ENCODE assay signal across 8 mouse cellular contexts in the genomic region with DNA sequence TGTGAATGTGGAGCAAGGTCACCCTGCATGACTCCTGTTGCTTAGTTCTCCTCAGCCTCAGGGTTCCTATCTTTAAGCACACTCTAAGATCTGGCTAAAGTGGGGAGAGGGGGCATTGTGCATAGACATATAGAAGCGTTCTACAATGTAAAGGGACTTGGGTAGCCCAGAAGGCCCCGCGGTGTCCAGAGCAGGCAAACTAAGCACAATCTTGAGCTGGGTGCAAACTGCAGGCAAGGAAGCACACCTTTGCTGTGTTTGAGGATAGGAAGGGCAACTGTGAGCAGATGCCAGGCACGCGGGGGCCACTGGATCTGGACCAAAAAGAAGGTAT. TPM values are rescaled to one million over a fixed set of nuclear protein-coding genes. Genes with fewer than 3 reads are reported as not detected.
DNase-seq lines count a peak whose midpoint lies in the region; ATAC-seq and TF ChIP-seq lines count a peak whose summit lies in the region.

No protein-coding gene starts in this region.

- no peak for TF ChIP-seq CTCF in intestine, postnatal 0 days (IDR thresholded peaks at IDR 0.05; ENCODE audit: low read depth)
- TF ChIP-seq CTCF in olfactory bulb, adult 2 months (IDR thresholded peaks at IDR 0.05; ENCODE audit: insufficient read depth, low read depth, low read length), result no peak

- H3K4me1 ChIP-seq in lung, embryonic 15.5 days, result peaks cover 12% of the 10 kb centered on the region; the same call in 1 of the 2 replicates
- H3K4me1 ChIP-seq in intestine, postnatal 0 days (replicated peaks; ENCODE audit: control insufficient read depth, insufficient read depth, low read length), result no peaks in the 10 kb centered on the region
- peaks cover 11% of the 10 kb centered on the region for H3K4me1 ChIP-seq in olfactory bulb, adult 2 months (ENCODE audit: control insufficient read depth, insufficient read depth, low read length)

- no peak for TF ChIP-seq POLR2A in olfactory bulb, adult 2 months (IDR thresholded peaks at IDR 0.05; ENCODE audit: insufficient read depth, low read depth, low read length)

- 3% methylated on average over 5 of the region's 5 CpGs for whole genome bisulfite sequencing in lung, embryonic 15.5 days
- 6% methylated on average over 5 of the region's 5 CpGs for WGBS in intestine, postnatal 0 days
- WGBS in olfactory bulb, adult 2 months, result 6% methylated on average over 5 of the region's 5 CpGs

- H3K27me3 ChIP-seq in lung, embryonic 15.5 days, result no peaks in the 10 kb centered on the region
- H3K27me3 ChIP-seq in intestine, postnatal 0 days (replicated peaks; ENCODE audit: control insufficient read depth, insufficient read depth, low read length), result 0 out of 2 replicates have a peak, but pooled peaks cover 5% of the 10 kb centered on the region

- ATAC-seq in cerebellum, adult (ENCODE audit: insufficient number of reproducible peaks, low FRiP score, low TSS enrichment), result peak; percentile 17; the same call in 1 of the 2 replicates
- ATAC-seq in lung, embryonic 15.5 days (ENCODE audit: borderline replicate concordance, extremely low read depth, low FRiP score, low TSS enrichment), result no peak
- no peak for ATAC-seq in intestine, postnatal 0 days

- 0 out of 2 replicates have a peak, but pooled peaks cover 4% of the 10 kb centered on the region for H3K36me3 ChIP-seq in lung, embryonic 15.5 days
- H3K36me3 ChIP-seq in intestine, postnatal 0 days (ENCODE audit: control insufficient read depth, insufficient read depth), result 0 out of 2 replicates have a peak, but pooled peaks cover 2% of the 10 kb centered on the region

- H3K4me2 ChIP-seq in lung, embryonic 15.5 days, result peak overlapping the region; percentile 98
- peak overlapping the region; percentile 99 for H3K4me2 ChIP-seq in intestine, postnatal 0 days (replicated peaks; ENCODE audit: low read depth)

- H3K9me3 ChIP-seq in lung, embryonic 15.5 days, result no peaks in the 10 kb centered on the region
- H3K9me3 ChIP-seq in intestine, postnatal 0 days (ENCODE audit: control insufficient read depth), result no peaks in the 10 kb centered on the region

- H3K9ac ChIP-seq in lung, embryonic 15.5 days, result peak overlapping the region; percentile 84
- H3K9ac ChIP-seq in intestine, postnatal 0 days (ENCODE audit: low read depth, low read length), result 0 out of 2 replicates have a peak overlapping the region, but pooled peaks have one; percentile 60

- peak overlapping the region; percentile 76 for H3K4me3 ChIP-seq in lung, embryonic 15.5 days
- peak overlapping the region; percentile 75 for H3K4me3 ChIP-seq in intestine, postnatal 0 days (ENCODE audit: low read depth, low read length)
- H3K4me3 ChIP-seq in olfactory bulb, adult 2 months (ENCODE audit: insufficient read depth, low read depth, low read length), result peak overlapping the region; percentile 84

- DNase-seq in cerebellum, postnatal 10 days, result no peak
- DNase-seq in lung, postnatal 10 days, result no peak
- DNase-seq in ovary, postnatal 14 days (ENCODE audit: low spot score), result no peak
- no peak for DNase-seq in thymus, postnatal 4 days

- peak overlapping the region; percentile 90 for H3K27ac ChIP-seq in lung, embryonic 15.5 days
- no peak overlapping the region for H3K27ac ChIP-seq in intestine, postnatal 0 days (ENCODE audit: low read depth, low read length)
- no peak overlapping the region for H3K27ac ChIP-seq in olfactory bulb, adult 2 months (ENCODE audit: insufficient read depth, low read depth, low read length)

RNA-seq across cellular contexts. Expression of gene Ppp1r26, which starts 0.5 kb away (rescaled TPM):
- polyA plus RNA-seq in lung, embryonic 15.5 days (2015; fragmentation: Nextera tagmentation; extraction: Ambion mirVana), result 5.2 and 6.0 TPM in 2 replicates
- 0.61 and 0.73 TPM in 2 replicates for polyA plus RNA-seq in intestine, postnatal 0 days (2015; fragmentation: Nextera tagmentation; extraction: Ambion mirVana)
- polyA plus RNA-seq in olfactory bulb, adult 2 months (2012; ENCODE audit: insufficient read depth, insufficient read length, low replicate concordance, missing spikeins), result not detected in 2 replicates

RNA-seq across cellular contexts. Expression of gene 1700007K13Rik, which starts 20.0 kb away (rescaled TPM):
- polyA plus RNA-seq in lung, embryonic 15.5 days (2015; fragmentation: Nextera tagmentation; extraction: Ambion mirVana), result 1.7 and 1.9 TPM in 2 replicates
- polyA plus RNA-seq in intestine, postnatal 0 days (2015; fragmentation: Nextera tagmentation; extraction: Ambion mirVana), result not detected in 2 replicates
- polyA plus RNA-seq in olfactory bulb, adult 2 months (2012; ENCODE audit: insufficient read depth, insufficient read length, low replicate concordance, missing spikeins), result not detected in 2 replicates

RNA-seq across cellular contexts. Expression of gene Mrps2, which starts 21.7 kb away (rescaled TPM):
- 53.0 and 53.7 TPM in 2 replicates for polyA plus RNA-seq in lung, embryonic 15.5 days (2015; fragmentation: Nextera tagmentation; extraction: Ambion mirVana)
- 24.5 and 25.1 TPM in 2 replicates for polyA plus RNA-seq in intestine, postnatal 0 days (2015; fragmentation: Nextera tagmentation; extraction: Ambion mirVana)
- polyA plus RNA-seq in olfactory bulb, adult 2 months (2012; ENCODE audit: insufficient read depth, insufficient read length, low replicate concordance, missing spikeins), result not detected in 2 replicates

RNA-seq across cellular contexts. Expression of gene Gbgt1, which starts 50.5 kb away (rescaled TPM):
- 0.98 and 1.8 TPM in 2 replicates for polyA plus RNA-seq in lung, embryonic 15.5 days (2015; fragmentation: Nextera tagmentation; extraction: Ambion mirVana)
- polyA plus RNA-seq in intestine, postnatal 0 days (2015; fragmentation: Nextera tagmentation; extraction: Ambion mirVana), result 1.1 and 1.6 TPM in 2 replicates
- not detected in 2 replicates for polyA plus RNA-seq in olfactory bulb, adult 2 months (2012; ENCODE audit: insufficient read depth, insufficient read length, low replicate concordance, missing spikeins)

RNA-seq across cellular contexts. Expression of gene Gm10134, which starts 59.7 kb away (rescaled TPM):
- polyA plus RNA-seq in lung, embryonic 15.5 days (2015; fragmentation: Nextera tagmentation; extraction: Ambion mirVana), result 2.2 and 3.5 TPM in 2 replicates
- polyA plus RNA-seq in intestine, postnatal 0 days (2015; fragmentation: Nextera tagmentation; extraction: Ambion mirVana), result 6.0 and 8.7 TPM in 2 replicates
- polyA plus RNA-seq in olfactory bulb, adult 2 months (2012; ENCODE audit: insufficient read depth, insufficient read length, low replicate concordance, missing spikeins), result not detected in 2 replicates
